Mouse (Mus musculus) ES-E14 (cell line): ENCODE measurements around the gene Cxcl12. TPM values are rescaled to one million over a fixed set of nuclear protein-coding genes. Genes with fewer than 3 reads are reported as not detected.

ENCODE experiments used
- DNase-seq: peaks from one replicate; pipeline ENCODE4 v3.0.0-alpha.2; 2013; ENCODE audit warnings: low read depth, low spot score
- H3K27ac ChIP-seq: 2 replicates; pipeline ENCODE4 v1.5.1; 2012; ENCODE audit warnings: low read depth, mild to moderate bottlenecking, low read length, moderate library complexity, mixed read lengths; ENCODE audit not compliant: poor library complexity, insufficient read depth, severe bottlenecking
- H3K36me3 ChIP-seq: 2 replicates; pipeline ENCODE4 v1.6.1; 2012; ENCODE audit warnings: mild to moderate bottlenecking, low read length, moderate library complexity, mixed read lengths; ENCODE audit not compliant: control insufficient read depth, poor library complexity, insufficient read depth, severe bottlenecking
- H3K4me1 ChIP-seq, 2 experiments: fragments of 150-350 bp in 1 of 2; sonication (generic) in 1 of 2; 2 replicates each; pipeline ENCODE4 v1.6.1; 2012; ENCODE audit warnings: low read length in 2 of 2, mild to moderate bottlenecking in 1 of 2, mixed read lengths in 1 of 2; ENCODE audit not compliant: control insufficient read depth in 2 of 2, insufficient read depth in 2 of 2, poor library complexity in 1 of 2
- H3K4me3 ChIP-seq, 2 experiments: fragments of 150-350 bp in 1 of 2; sonication (generic) in 1 of 2; 2 replicates each; pipeline ENCODE4 v1.5.1; 2012; ENCODE audit warnings: low read length in 2 of 2, low read depth in 1 of 2, mild to moderate bottlenecking in 1 of 2, mixed read lengths in 1 of 2; ENCODE audit not compliant: insufficient read depth in 1 of 2, poor library complexity in 1 of 2, severe bottlenecking in 1 of 2
- H3K9ac ChIP-seq: 2 replicates; pipeline ENCODE4 v1.6.1; 2012; ENCODE audit warnings: low read depth, mild to moderate bottlenecking, low read length, mixed read lengths; ENCODE audit not compliant: poor library complexity, insufficient read depth, severe bottlenecking
- H3K9me3 ChIP-seq: fragments of 150-350 bp; sonication (generic); 2 replicates; pipeline ENCODE4 v1.6.1; 2012; ENCODE audit warnings: low read depth, mild to moderate bottlenecking, low read length; ENCODE audit not compliant: control insufficient read depth, insufficient read depth
- CHD2 ChIP-seq: IDR thresholded peaks from 2 replicates; pipeline ENCODE4 v1.6.1; 2014; ENCODE audit warnings: mild to moderate bottlenecking, low read depth, low read length, inconsistent platforms
- HCFC1 ChIP-seq: IDR thresholded peaks from 2 replicates; pipeline ENCODE4 v1.6.1; 2012; ENCODE audit warnings: low read length, inconsistent platforms, borderline replicate concordance; ENCODE audit not compliant: insufficient read depth
- MAFK ChIP-seq: IDR thresholded peaks from 2 replicates; pipeline ENCODE4 v1.6.1; 2014; ENCODE audit warnings: mild to moderate bottlenecking, low read depth, low read length, inconsistent platforms; ENCODE audit not compliant: insufficient read depth
- ZC3H11A ChIP-seq: IDR thresholded peaks from 2 replicates; pipeline ENCODE4 v1.6.1; 2012; ENCODE audit warnings: low read depth, mild to moderate bottlenecking, inconsistent platforms, low read length, borderline replicate concordance
- ZNF384 ChIP-seq: IDR thresholded peaks from 2 replicates; pipeline ENCODE4 v1.6.1; 2012; ENCODE audit warnings: low read depth, low read length, inconsistent platforms
- in situ Hi-C, 2 experiments: fragments of 600-800 bp; cut with MboI; formaldehyde crosslinking; loops; one replicate each; pipeline ENCODE4 v1.15.1; 2025; ENCODE audit warnings: low sequenced_read_pairs in 2 of 2, inconsistent platforms in 1 of 2; ENCODE audit not compliant: unreplicated experiment in 2 of 2
- total RNA-seq: library from RNA; depleted of rRNA; stranded (reverse); fragments of 300-350 nt; gene quantifications from 2 replicates; pipeline ENCODE4 v1.2.3, GENCODE M21; 2012

Gene Cxcl12
- total RNA-seq, 1 experiment: 11.6 TPM

- H3K4me3 ChIP-seq: no peak overlapping the region
- H3K4me1 ChIP-seq: no peaks in the 10 kb centered on the region
- H3K27ac ChIP-seq: no peak overlapping the region
- H3K9ac ChIP-seq: no peak overlapping the region
- in situ Hi-C loops: no loop called here
- no peaks in the 10 kb centered on the region for H3K36me3 ChIP-seq
- no peak for TF ChIP-seq ZNF384
- no peak for TF ChIP-seq MAFK
- no peak for TF ChIP-seq HCFC1
- TF ChIP-seq ZC3H11A: no peak
- no peak for TF ChIP-seq CHD2
- no peaks in the 10 kb centered on the region for H3K9me3 ChIP-seq
- no peak for DNase-seq
Observed at GRCm38 (mm10) chr6:117195270-117195669, 26.9 kb downstream of the Cxcl12 start.

GRCm38 (mm10) chr6:117198871-117199270, 30.5 kb downstream of the Cxcl12 start:
- Histone ChIP-seq H3K27ac (no peak overlapping the region), H3K9ac (no peak overlapping the region), H3K36me3 (no peaks in the 10 kb centered on the region), H3K9me3 (no peaks in the 10 kb centered on the region), H3K4me3 (no peak overlapping the region), H3K4me1 (no peaks in the 10 kb centered on the region)
- TF ChIP-seq ZC3H11A: no peak
- TF ChIP-seq HCFC1: no peak
- no peak for TF ChIP-seq CHD2
- no peak for TF ChIP-seq ZNF384
- TF ChIP-seq MAFK: no peak
- in situ Hi-C loops: no loop called here
- peak; percentile 56 for DNase-seq

GRCm38 (mm10) chr6:117199718-117200117, 31.4 kb downstream of the Cxcl12 start:
- Histone ChIP-seq H3K4me3 (no peak overlapping the region), H3K9me3 (no peaks in the 10 kb centered on the region), H3K4me1 (no peaks in the 10 kb centered on the region), H3K9ac (no peak overlapping the region), H3K27ac (no peak overlapping the region), H3K36me3 (no peaks in the 10 kb centered on the region)
- in situ Hi-C loops: no loop called here
- TF ChIP-seq HCFC1: no peak
- TF ChIP-seq ZC3H11A: no peak
- no peak for TF ChIP-seq MAFK
- TF ChIP-seq ZNF384: no peak
- no peak for TF ChIP-seq CHD2
- no peak for DNase-seq

GRCm38 (mm10) chr6:117200916-117201315, 32.6 kb downstream of the Cxcl12 start:
- in situ Hi-C loops: no loop called here
- no peak overlapping the region for H3K4me3 ChIP-seq
- no peaks in the 10 kb centered on the region for H3K4me1 ChIP-seq
- H3K27ac ChIP-seq: no peak overlapping the region
- no peak for TF ChIP-seq MAFK
- TF ChIP-seq HCFC1: no peak
- no peak for TF ChIP-seq ZC3H11A
- no peak for TF ChIP-seq ZNF384
- DNase-seq: no peak
- no peaks in the 10 kb centered on the region for H3K9me3 ChIP-seq
- no peak overlapping the region for H3K9ac ChIP-seq
- no peaks in the 10 kb centered on the region for H3K36me3 ChIP-seq

GRCm38 (mm10) chr6:117201396-117201795, 33.1 kb downstream of the Cxcl12 start:
- TF ChIP-seq HCFC1: no peak
- TF ChIP-seq CHD2: no peak
- no peak for TF ChIP-seq ZNF384
- no peak for TF ChIP-seq MAFK
- no peak for TF ChIP-seq ZC3H11A

More at GRCm38 (mm10) chr6:117201396-117201795, 33.1 kb downstream of the Cxcl12 start:
- Histone ChIP-seq H3K9ac (no peak overlapping the region), H3K36me3 (no peaks in the 10 kb centered on the region), H3K4me3 (no peak overlapping the region), H3K9me3 (no peaks in the 10 kb centered on the region), H3K4me1 (no peaks in the 10 kb centered on the region), H3K27ac (no peak overlapping the region)
- in situ Hi-C loops: no loop called here
- no peak for DNase-seq
